Mouse (Mus musculus) heart, postnatal 10 days (tissue): ENCODE data around the gene Lamc3. TPM values are rescaled to one million over a fixed set of nuclear protein-coding genes. Genes with fewer than 3 reads are reported as not detected.
A peak's percentile ranks its signal among the peaks of the same experiment; 100 is the strongest.

Experiments
- DNase-seq, 2 experiments: peaks; one replicate each; pipeline ENCODE4 v3.0.0; 2021
- intact Hi-C: fragments of 180-260 bp; cut with DNase I; formaldehyde crosslinking; loops from one replicate; pipeline ENCODE4 v1.15.1; 2025
- total RNA-seq, 2 experiments: library from RNA; stranded (reverse); gene quantifications; 2 replicates each; pipeline ENCODE4 v1.2.3; 2021

Gene Lamc3
- 1 to 10 TPM in 1 of 2 experiments, under 1 TPM in 1; 0.79 to 1.2 TPM for total RNA-seq

- intact Hi-C loops, result no loop called here
- DNase-seq, result peak; percentile 47 to 67
Measured at GRCm38 (mm10) chr2:31887030-31887429, at the start of gene Lamc3. TSS of gene Lamc3 (plus strand) at chr2:31887291.

- intact Hi-C loops, result no loop called here
- no peak for DNase-seq
Measured at GRCm38 (mm10) chr2:31838868-31839267, 48.2 kb upstream of the Lamc3 start.

- DNase-seq, result no peak
- intact Hi-C loops, result loop anchor here (5.0 kb wide), 1 partner anchor 57 kb away; no protein-coding TSS in a partner anchor
Measured at GRCm38 (mm10) chr2:31844729-31845136, 42.4 kb upstream of the Lamc3 start.

- intact Hi-C loops, result loop anchor here (5.0 kb wide), 1 partner anchor 58 kb away; no protein-coding TSS in a partner anchor
- DNase-seq, result no peak
Measured at GRCm38 (mm10) chr2:31845512-31845895, 41.6 kb upstream of the Lamc3 start.

GRCm38 (mm10) chr2:31845896-31846691, 41.0 kb upstream of the Lamc3 start, which contains the start of gene Fibcd1:
TSS of gene Fibcd1 (minus strand) at chr2:31846005.
- DNase-seq, result no peak
- intact Hi-C loops, result loop anchor here (2.0 to 5.0 kb wide), 2 partner anchors 59 to 163 kb away; no protein-coding TSS in a partner anchor

GRCm38 (mm10) chr2:31846692-31847660, 40.1 kb upstream of the Lamc3 start:
- no peak for DNase-seq
- intact Hi-C loops, result loop anchor here (2.0 to 5.0 kb wide), 2 partner anchors 60 to 164 kb away; no protein-coding TSS in a partner anchor

- intact Hi-C loops, result loop anchor here (2.0 to 5.0 kb wide), 2 partner anchors 61 to 165 kb away; no protein-coding TSS in a partner anchor
- no peak for DNase-seq
Measured at GRCm38 (mm10) chr2:31847908-31848307, 39.2 kb upstream of the Lamc3 start.

GRCm38 (mm10) chr2:31850141-31850540, 37.0 kb upstream of the Lamc3 start:
- intact Hi-C loops, result no loop called here
- DNase-seq, result no peak

- no peak for DNase-seq
- intact Hi-C loops, result no loop called here
Measured at GRCm38 (mm10) chr2:31855991-31856390, 31.1 kb upstream of the Lamc3 start.

GRCm38 (mm10) chr2:31857180-31857579, 29.9 kb upstream of the Lamc3 start:
- DNase-seq, result peak; percentile 18 to 45
- intact Hi-C loops, result no loop called here

GRCm38 (mm10) chr2:31858500-31858899, 28.6 kb upstream of the Lamc3 start:
- intact Hi-C loops, result no loop called here
- no peak for DNase-seq

- no peak for DNase-seq
- intact Hi-C loops, result no loop called here
Measured at GRCm38 (mm10) chr2:31862919-31863318, 24.2 kb upstream of the Lamc3 start.

GRCm38 (mm10) chr2:31863766-31864165, 23.3 kb upstream of the Lamc3 start:
- DNase-seq, result no peak

GRCm38 (mm10) chr2:31864891-31865290, 22.2 kb upstream of the Lamc3 start:
- intact Hi-C loops, result no loop called here
- no peak for DNase-seq

More at GRCm38 (mm10) chr2:31863766-31864165, 23.3 kb upstream of the Lamc3 start:
- intact Hi-C loops, result no loop called here

GRCm38 (mm10) chr2:31865322-31865721, 21.8 kb upstream of the Lamc3 start:
- intact Hi-C loops, result no loop called here

GRCm38 (mm10) chr2:31865794-31866193, 21.3 kb upstream of the Lamc3 start:
- no peak for DNase-seq
- intact Hi-C loops, result no loop called here

More at GRCm38 (mm10) chr2:31865322-31865721, 21.8 kb upstream of the Lamc3 start:
- DNase-seq, result no peak

GRCm38 (mm10) chr2:31867773-31868537, 19.1 kb upstream of the Lamc3 start:
- intact Hi-C loops, result no loop called here
- no peak for DNase-seq

GRCm38 (mm10) chr2:31868538-31869164, 18.4 kb upstream of the Lamc3 start:
- intact Hi-C loops, result no loop called here
- peak in 1 of 2 experiments; percentile 25 for DNase-seq

GRCm38 (mm10) chr2:31869692-31870091, 17.4 kb upstream of the Lamc3 start:
- DNase-seq, result no peak
- intact Hi-C loops, result no loop called here

- intact Hi-C loops, result no loop called here
- no peak for DNase-seq
Measured at GRCm38 (mm10) chr2:31870683-31871082, 16.4 kb upstream of the Lamc3 start.
